Mouse (Mus musculus): Measurements from ENCODE around the gene Cmtm4. TPM values are rescaled to one million over a fixed set of nuclear protein-coding genes. Genes with fewer than 3 reads are reported as not detected.

Cmtm4 gene
- total and polyA plus RNA-seq, 3 experiments = 6.5 to 31.1 (median 12.0) TPM

GRCm38 (mm10) chr8:104354504-104354903 is 41.1 kb downstream of the Cmtm4 start:
- Histone ChIP-seq H3K9ac (ENCODE audit: control insufficient read depth, low read depth, low read length, poor library complexity, severe bottlenecking) (no peak overlapping the region), H3K4me1 (ENCODE audit: control insufficient read depth in 1 of 2, insufficient read depth in 2 of 2, low read length in 2 of 2) (no peaks in the 10 kb centered on the region), H3K27ac (ENCODE audit: control insufficient read depth, low read depth, low read length) (no peak overlapping the region), H3K4me3 (ENCODE audit: control insufficient read depth in 1 of 2, insufficient read depth in 1 of 2, low read depth in 2 of 2, low read length in 2 of 2) (no peak overlapping the region), H3K9me3 (replicated peaks; ENCODE audit: insufficient read depth, low read length) (no peaks in the 10 kb centered on the region), H3K27me3 (ENCODE audit: control insufficient read depth in 1 of 2, insufficient read depth in 2 of 2, low read length in 2 of 2) (no peaks in the 10 kb centered on the region), H3K36me3 (ENCODE audit: control insufficient read depth in 1 of 2, insufficient read depth in 2 of 2, low read length in 2 of 2) (no peaks in the 10 kb centered on the region), H3K79me2 (ENCODE audit: control insufficient read depth, insufficient read depth, low read length, poor library complexity) (no peaks in the 10 kb centered on the region)
- no peak for TF ChIP-seq RAD21 (IDR thresholded peaks at IDR 0.05; ENCODE audit: low read depth, low read length)
- TF ChIP-seq SIN3A (IDR thresholded peaks at IDR 0.05; ENCODE audit: low read length) = no peak
- no peak for DNase-seq (ENCODE audit: low read depth, low spot score)

DNA sequence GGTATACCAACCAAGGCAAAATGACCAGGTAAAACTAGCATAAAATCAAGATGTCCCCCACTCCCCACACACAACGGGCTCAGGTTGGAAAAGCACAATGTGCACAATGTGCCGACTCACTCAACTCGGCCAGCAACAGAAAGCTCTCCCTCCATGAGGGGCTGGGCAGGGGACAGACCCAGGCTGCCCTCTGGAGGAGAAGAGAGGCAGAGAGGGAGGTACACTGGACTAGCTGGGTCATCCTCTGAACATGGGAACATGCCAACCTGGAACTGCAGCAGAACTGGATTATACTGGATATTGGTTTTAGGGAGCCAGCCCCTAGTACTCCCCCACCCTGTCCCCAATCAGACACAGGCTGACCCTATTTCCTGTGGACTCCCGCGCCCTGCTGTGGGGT is 42.4 kb downstream of the Cmtm4 start:
- H3K27ac ChIP-seq (ENCODE audit: control insufficient read depth, low read depth, low read length) = no peak overlapping the region
- no peaks in the 10 kb centered on the region for H3K9me3 ChIP-seq (replicated peaks; ENCODE audit: insufficient read depth, low read length)
- no peak overlapping the region for H3K4me3 ChIP-seq (ENCODE audit: control insufficient read depth in 1 of 2, insufficient read depth in 1 of 2, low read depth in 2 of 2, low read length in 2 of 2)
- H3K79me2 ChIP-seq (ENCODE audit: control insufficient read depth, insufficient read depth, low read length, poor library complexity) = no peaks in the 10 kb centered on the region
- H3K27me3 ChIP-seq (ENCODE audit: control insufficient read depth in 1 of 2, insufficient read depth in 2 of 2, low read length in 2 of 2) = no peaks in the 10 kb centered on the region
- no peak overlapping the region for H3K9ac ChIP-seq (ENCODE audit: control insufficient read depth, low read depth, low read length, poor library complexity, severe bottlenecking)
- no peaks in the 10 kb centered on the region for H3K4me1 ChIP-seq (ENCODE audit: control insufficient read depth in 1 of 2, insufficient read depth in 2 of 2, low read length in 2 of 2)
- no peaks in the 10 kb centered on the region for H3K36me3 ChIP-seq (ENCODE audit: control insufficient read depth in 1 of 2, insufficient read depth in 2 of 2, low read length in 2 of 2)
- DNase-seq (ENCODE audit: low read depth, low spot score) = no peak
- peak in 2 of 3 experiments; percentile 25 to 32; a peak in 3 of 6 replicates for TF ChIP-seq CTCF (IDR thresholded peaks at IDR 0.05 in 2 of 3, conservative IDR thresholded peaks at IDR 0.05 in 1 of 3; ENCODE audit: control insufficient read depth in 1 of 3, insufficient read depth in 1 of 3, low read depth in 2 of 3, low read length in 3 of 3, poor library complexity in 1 of 3, severe bottlenecking in 1 of 3)
- TF ChIP-seq CHD1 (IDR thresholded peaks at IDR 0.05; ENCODE audit: low read depth, low read length) = no peak
- 0 out of 2 replicates have a peak, but pooled peaks have one; percentile 7 for TF ChIP-seq RAD21 (IDR thresholded peaks at IDR 0.05; ENCODE audit: low read depth, low read length)
- no peak for TF ChIP-seq USF2 (IDR thresholded peaks at IDR 0.05; ENCODE audit: borderline replicate concordance in 1 of 2, insufficient read depth in 1 of 2, low read depth in 1 of 2, low read length in 2 of 2)
- TF ChIP-seq SMC3 (IDR thresholded peaks at IDR 0.05; ENCODE audit: low read depth, low read length) = peak; percentile 17; the same call in 1 of the 2 replicates
- no peak for TF ChIP-seq HCFC1 (IDR thresholded peaks at IDR 0.05; ENCODE audit: low read depth, low read length)

DNA sequence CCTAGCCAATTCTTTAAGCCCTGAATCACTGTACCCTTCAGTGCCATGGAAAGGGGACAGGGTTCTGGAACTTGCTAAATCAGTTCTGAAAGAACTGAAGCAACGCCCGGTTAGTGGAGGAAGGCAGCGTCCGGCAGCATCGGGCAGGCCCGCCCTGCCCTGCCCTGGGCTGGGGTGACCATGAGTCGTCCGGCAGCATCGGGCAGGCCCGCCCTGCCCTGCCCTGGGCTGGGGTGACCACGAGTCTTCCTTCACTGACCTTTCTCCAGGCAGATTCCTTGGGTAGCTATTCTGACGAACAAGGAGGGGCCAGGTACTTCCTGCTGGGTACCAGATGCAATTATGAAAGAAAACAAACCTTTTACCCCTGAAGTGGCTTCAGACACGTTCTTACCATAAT is 45.6 kb downstream of the Cmtm4 start:
- Histone ChIP-seq H3K27ac (ENCODE audit: control insufficient read depth, low read depth, low read length) (no peak overlapping the region), H3K4me1 (ENCODE audit: control insufficient read depth in 1 of 2, insufficient read depth in 2 of 2, low read length in 2 of 2) (no peaks in the 10 kb centered on the region), H3K36me3 (ENCODE audit: control insufficient read depth in 1 of 2, insufficient read depth in 2 of 2, low read length in 2 of 2) (no peaks in the 10 kb centered on the region), H3K27me3 (ENCODE audit: control insufficient read depth in 1 of 2, insufficient read depth in 2 of 2, low read length in 2 of 2) (no peaks in the 10 kb centered on the region), H3K4me3 (ENCODE audit: control insufficient read depth in 1 of 2, insufficient read depth in 1 of 2, low read depth in 2 of 2, low read length in 2 of 2) (no peak overlapping the region), H3K9me3 (replicated peaks; ENCODE audit: insufficient read depth, low read length) (no peaks in the 10 kb centered on the region), H3K79me2 (ENCODE audit: control insufficient read depth, insufficient read depth, low read length, poor library complexity) (no peaks in the 10 kb centered on the region), H3K9ac (ENCODE audit: control insufficient read depth, low read depth, low read length, poor library complexity, severe bottlenecking) (no peak overlapping the region)
- DNase-seq (ENCODE audit: low read depth, low spot score) = no peak
- TF ChIP-seq MAX (IDR thresholded peaks at IDR 0.05; ENCODE audit: low read length) (no peak), GATA1 (IDR thresholded peaks at IDR 0.05; ENCODE audit: low read depth, low read length) (no peak), NELFE (IDR thresholded peaks at IDR 0.05; ENCODE audit: low read depth, low read length) (no peak), ETS1 (IDR thresholded peaks at IDR 0.05; ENCODE audit: low read depth, low read length) (no peak), POLR2AphosphoS2 (IDR thresholded peaks at IDR 0.05; ENCODE audit: low read length) (no peak), CHD2 (IDR thresholded peaks at IDR 0.05; ENCODE audit: low read length) (no peak), MXI1 (IDR thresholded peaks at IDR 0.05; ENCODE audit: low read depth, low read length) (no peak), EP300 (IDR thresholded peaks at IDR 0.05; ENCODE audit: low read depth in 1 of 2, low read length in 2 of 2) (no peak), ZMIZ1 (IDR thresholded peaks at IDR 0.05; ENCODE audit: low read depth, low read length) (no peak), BHLHE40 (IDR thresholded peaks at IDR 0.05; ENCODE audit: borderline replicate concordance, low read depth, low read length) (no peak), TBP (IDR thresholded peaks at IDR 0.05; ENCODE audit: low read depth, low read length) (no peak), SMC3 (IDR thresholded peaks at IDR 0.05; ENCODE audit: low read depth, low read length) (no peak), MAFK (IDR thresholded peaks at IDR 0.05; ENCODE audit: borderline replicate concordance, low read depth, low read length) (no peak), KAT2A (conservative IDR thresholded peaks at IDR 0.05; ENCODE audit: low read depth, low read length) (no peak), ZC3H11A (IDR thresholded peaks at IDR 0.05; ENCODE audit: low read depth, low read length) (no peak)
